Comparison of ENCODE assay signal across 28 mouse cellular contexts in the genomic region with DNA sequence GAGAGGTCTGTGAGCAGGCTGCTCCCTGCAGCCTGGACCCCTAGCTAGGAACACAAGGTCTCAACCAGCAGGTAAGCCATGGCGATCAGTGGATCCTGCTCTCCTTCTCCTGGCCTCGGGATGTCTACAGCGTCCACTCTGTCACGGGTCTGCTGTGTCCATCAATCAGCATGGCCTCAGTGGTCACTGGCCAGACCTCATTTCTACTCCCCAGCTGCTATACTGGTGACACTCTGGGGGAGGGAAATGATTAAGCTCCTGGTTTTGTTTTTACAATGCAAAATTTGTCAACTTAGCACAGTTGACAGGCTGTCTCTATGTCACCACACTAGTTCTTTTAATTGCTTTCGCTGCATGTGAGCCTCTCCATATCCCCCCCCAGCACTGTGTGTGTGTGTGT. TPM values are rescaled to one million over a fixed set of nuclear protein-coding genes. Genes with fewer than 3 reads are reported as not detected.
"Had no signal": no experiment of that assay in that cellular context is flagged by ENCODE, and none has a peak within 500 bp of the region (broad histone marks: within the 10 kb centered on the region; RNA-seq: fewer than 3 reads in every experiment).

No protein-coding gene starts in this region.

- H3K9ac ChIP-seq: limb, embryonic 12.5 days; limb, embryonic 15.5 days; liver, embryonic 14.5 days; liver, postnatal 0 days; lung, embryonic 14.5 days; midbrain, embryonic 13.5 days; neural tube, embryonic 13.5 days; stomach, embryonic 15.5 days had no signal

- H3K27me3 ChIP-seq: limb, embryonic 12.5 days; limb, embryonic 15.5 days; midbrain, embryonic 13.5 days; neural tube, embryonic 13.5 days; stomach, embryonic 15.5 days had no signal

- ATAC-seq: liver, postnatal 0 days; lung, postnatal 0 days; midbrain, embryonic 13.5 days; midbrain, embryonic 16.5 days had no signal

- H3K4me1 ChIP-seq: limb, embryonic 12.5 days; limb, embryonic 15.5 days; midbrain, embryonic 10.5 days; midbrain, embryonic 13.5 days; stomach, embryonic 15.5 days had no signal

- H3K27ac ChIP-seq: left cerebral cortex, adult 2 months; limb, embryonic 12.5 days; limb, embryonic 15.5 days; liver, embryonic 14.5 days; macrophage; midbrain, embryonic 10.5 days; midbrain, embryonic 13.5 days; neural tube, embryonic 13.5 days; stomach, embryonic 15.5 days had no signal

- H3K4me2 ChIP-seq: limb, embryonic 12.5 days; limb, embryonic 15.5 days; liver, embryonic 11.5 days; lung, embryonic 14.5 days; midbrain, embryonic 13.5 days; neural tube, embryonic 13.5 days; stomach, embryonic 15.5 days had no signal

- H3K4me3 ChIP-seq: left cerebral cortex, adult 2 months; limb, embryonic 12.5 days; limb, embryonic 15.5 days; midbrain, embryonic 10.5 days; midbrain, embryonic 13.5 days; myocyte; neural tube, embryonic 13.5 days; stomach, embryonic 15.5 days had no signal

- DNase-seq: kidney, adult 2 months; kidney, postnatal 14 days; layer of hippocampus, postnatal 36 days; liver, postnatal 0 days; lung, embryonic 14.5 days; retina, postnatal 1 day; right cerebral cortex, postnatal 25 days; spleen, adult 18-20 months; thymus, postnatal 25 days had no signal

- H3K36me3 ChIP-seq: limb, embryonic 12.5 days; limb, embryonic 15.5 days; midbrain, embryonic 10.5 days; midbrain, embryonic 13.5 days; neural tube, embryonic 13.5 days; stomach, embryonic 15.5 days had no signal

- H3K9me3 ChIP-seq: limb, embryonic 12.5 days; limb, embryonic 15.5 days; midbrain, embryonic 10.5 days; midbrain, embryonic 13.5 days; neural tube, embryonic 13.5 days; stomach, embryonic 15.5 days had no signal

RNA-seq across cellular contexts. Expression of gene Isx, which starts 41.7 kb away (rescaled TPM):
- total RNA-seq: layer of hippocampus, postnatal 10 days; layer of hippocampus, postnatal 36 days; left cerebral cortex, adult 2 months; left cerebral cortex, postnatal 10 days; megakaryocyte, adult 5-6 weeks; monocyte, adult 5-6 weeks; neutrophil, adult 5-6 weeks had no signal
- polyA plus RNA-seq: kidney, adult 2 months; limb, embryonic 12.5 days; liver, embryonic 14.5 days; liver, postnatal 0 days; lung, embryonic 14.5 days; lung, postnatal 0 days; macrophage; midbrain, embryonic 10.5 days; midbrain, embryonic 13.5 days; midbrain, embryonic 16.5 days; neural tube, embryonic 13.5 days; thymus, postnatal 0 days had no signal
